Mouse (Mus musculus) B cell, adult 2 months (primary cell): ENCODE measurements around the gene Dennd4a.

Experiments used
- DNase-seq, 2 experiments: peaks; one replicate each; pipeline ENCODE4 v3.0.0; 2022

The Dennd4a gene

GRCm38 (mm10) chr9:64925771-64926170 is 114.6 kb downstream of the Dennd4a start:
- no peak for DNase-seq

- no peak for DNase-seq
Observed at GRCm38 (mm10) chr9:64926201-64926991, 115.3 kb downstream of the Dennd4a start.

DNA sequence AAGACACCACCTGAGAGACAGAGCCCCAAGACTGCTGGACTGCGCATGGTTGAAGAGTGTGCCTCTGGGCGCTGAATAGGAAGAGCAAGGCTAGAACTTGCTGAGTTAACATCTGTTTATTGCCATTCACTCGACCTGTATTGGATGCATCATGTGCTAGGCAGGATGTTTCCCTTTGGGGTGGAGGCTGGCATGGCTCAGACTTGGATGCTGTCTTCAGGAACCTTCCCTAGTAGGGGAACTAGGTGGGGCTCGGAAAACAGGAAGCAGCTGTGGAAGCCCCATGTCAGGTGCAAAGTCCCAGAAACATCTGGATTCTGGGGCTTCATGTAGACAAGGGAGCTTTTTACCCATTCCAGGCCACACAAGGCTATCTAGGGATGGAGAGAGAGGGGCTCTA is 119.1 kb downstream of the Dennd4a start:
- DNase-seq, result no peak

DNA sequence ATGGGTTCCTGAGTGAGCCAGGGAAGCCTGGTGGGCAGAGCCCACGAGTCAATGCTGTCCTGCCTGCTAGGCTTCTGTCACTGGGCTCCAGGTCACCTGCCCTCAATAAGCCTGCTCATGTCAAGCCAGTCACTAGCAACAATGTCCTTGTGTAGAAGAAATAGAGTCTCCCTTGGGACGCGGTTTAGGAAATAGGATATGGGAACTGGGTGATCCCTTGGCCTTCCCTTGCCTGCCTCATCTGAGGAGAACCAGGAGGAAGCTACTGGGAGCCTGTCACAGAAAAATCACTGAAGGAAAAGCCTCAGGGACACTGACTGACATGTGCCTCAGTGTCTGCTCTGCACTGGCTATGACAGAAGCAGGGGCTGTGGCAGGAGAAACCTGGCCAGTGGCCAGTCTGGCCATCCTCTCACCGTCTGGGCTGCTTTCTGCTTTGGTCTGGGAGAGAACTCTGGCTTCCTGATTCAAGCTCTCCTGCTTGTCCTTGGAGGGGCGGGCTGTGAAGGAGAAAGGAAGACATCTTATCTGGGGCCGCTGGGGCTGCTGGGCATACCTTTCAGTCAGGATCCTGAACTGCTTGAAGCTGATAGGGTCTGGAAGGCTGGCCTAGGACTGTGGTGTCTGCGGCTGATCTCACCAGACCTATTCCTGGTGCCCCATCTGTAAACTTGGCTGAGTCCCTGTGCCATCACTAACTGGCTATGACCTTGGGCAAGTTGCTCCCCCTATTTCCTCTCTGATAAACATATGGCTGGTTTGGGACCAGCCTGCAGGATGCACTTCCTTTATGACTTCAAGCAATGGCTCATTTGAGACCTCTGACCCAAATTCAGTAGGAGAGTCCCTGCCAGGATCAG is 120.8 kb downstream of the Dennd4a start:
- DNase-seq, result no peak

GRCm38 (mm10) chr9:64934015-64934754 is 123.0 kb downstream of the Dennd4a start:
- DNase-seq, result no peak

DNA sequence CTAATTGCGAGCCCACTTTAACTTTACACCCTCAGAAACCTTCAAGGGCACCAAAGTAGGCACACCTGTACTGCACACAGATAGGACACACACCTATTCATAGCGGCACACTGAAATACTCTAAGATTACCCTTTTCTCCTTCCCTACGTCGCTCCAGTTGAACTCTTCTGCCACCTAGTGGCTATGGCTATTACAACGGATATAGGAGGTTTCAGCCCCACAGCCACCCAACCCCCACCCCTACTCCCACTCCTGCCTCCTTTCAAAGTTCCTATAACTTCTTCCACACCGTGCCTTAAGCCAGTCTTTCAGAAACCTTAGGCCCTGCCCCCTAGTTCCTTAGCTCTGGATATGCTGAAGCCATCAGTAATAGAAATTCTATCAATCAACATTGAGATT is 125.4 kb downstream of the Dennd4a start:
- DNase-seq, result peak; percentile 77 to 80

- no peak for DNase-seq
Observed at GRCm38 (mm10) chr9:64937491-64937890, 126.4 kb downstream of the Dennd4a start.

GRCm38 (mm10) chr9:64938535-64938934 is 127.4 kb downstream of the Dennd4a start:
- DNase-seq, result no peak

- no peak for DNase-seq
Observed at GRCm38 (mm10) chr9:64939281-64939680, 128.1 kb downstream of the Dennd4a start.

- DNase-seq, result no peak
Observed at GRCm38 (mm10) chr9:64939790-64940189, 128.7 kb downstream of the Dennd4a start.

- DNase-seq, result no peak
Observed at GRCm38 (mm10) chr9:64940731-64941346, 129.7 kb downstream of the Dennd4a start.

GRCm38 (mm10) chr9:64941650-64942049 is 130.5 kb downstream of the Dennd4a start:
- DNase-seq, result no peak

GRCm38 (mm10) chr9:64943997-64944396 is 132.9 kb downstream of the Dennd4a start:
- DNase-seq, result no peak

GRCm38 (mm10) chr9:64947483-64948095 is 136.4 kb downstream of the Dennd4a start:
- DNase-seq, result no peak

DNA sequence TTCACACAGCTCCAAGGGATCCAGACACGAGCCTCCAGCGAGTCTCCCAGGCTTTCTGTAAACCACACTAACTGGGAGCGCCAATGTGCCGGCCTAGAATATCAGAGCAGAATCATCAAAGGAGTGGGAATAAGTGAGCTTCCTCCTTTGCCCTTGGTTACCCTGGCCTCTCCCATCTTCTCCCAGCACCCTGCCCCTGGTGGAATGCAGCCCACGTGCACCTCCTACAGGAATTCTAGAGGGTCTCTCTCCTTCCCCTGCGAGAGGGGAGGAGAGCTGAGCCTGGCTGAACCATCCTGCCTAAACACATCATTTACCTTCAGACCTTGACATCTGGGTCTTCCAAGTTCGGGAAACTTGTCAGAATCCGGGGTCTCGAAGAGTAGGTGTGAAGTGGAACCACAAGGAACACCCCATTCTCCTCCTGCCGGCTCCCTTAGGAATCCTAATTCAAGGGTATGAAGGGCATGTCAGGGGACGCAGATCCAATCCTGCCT is 140.1 kb downstream of the Dennd4a start, which contains the start of gene Slc24a1:
Gene Slc24a1, minus strand, starts transcription at position 447 of the 497 bp plus-strand sequence.
- DNase-seq, result no peak

GRCm38 (mm10) chr9:64952055-64952454 is 140.9 kb downstream of the Dennd4a start:
- no peak for DNase-seq

- DNase-seq, result no peak
Observed at GRCm38 (mm10) chr9:64953190-64953589, 142.1 kb downstream of the Dennd4a start.

DNA sequence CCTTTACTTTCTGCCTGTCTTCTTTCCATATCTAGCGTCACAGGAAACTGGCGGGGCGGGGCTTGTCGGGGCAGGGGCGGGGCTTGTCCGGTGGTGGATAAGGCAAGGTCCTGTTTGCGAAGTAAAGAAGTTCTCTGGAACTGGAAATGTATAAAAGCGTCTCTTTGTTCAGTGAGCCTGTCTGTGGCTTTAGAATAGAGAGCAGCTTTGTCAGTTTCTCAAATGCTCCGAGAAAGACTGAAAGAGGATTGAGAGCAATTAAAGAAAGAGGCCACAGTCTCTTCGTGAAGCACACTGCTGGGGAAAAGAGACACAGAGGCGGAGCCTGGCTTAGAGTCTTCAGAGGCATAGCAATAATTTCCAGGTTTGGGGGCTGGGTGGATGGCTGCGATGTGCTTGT is 145.2 kb downstream of the Dennd4a start:
- DNase-seq, result peak; percentile 56

DNA sequence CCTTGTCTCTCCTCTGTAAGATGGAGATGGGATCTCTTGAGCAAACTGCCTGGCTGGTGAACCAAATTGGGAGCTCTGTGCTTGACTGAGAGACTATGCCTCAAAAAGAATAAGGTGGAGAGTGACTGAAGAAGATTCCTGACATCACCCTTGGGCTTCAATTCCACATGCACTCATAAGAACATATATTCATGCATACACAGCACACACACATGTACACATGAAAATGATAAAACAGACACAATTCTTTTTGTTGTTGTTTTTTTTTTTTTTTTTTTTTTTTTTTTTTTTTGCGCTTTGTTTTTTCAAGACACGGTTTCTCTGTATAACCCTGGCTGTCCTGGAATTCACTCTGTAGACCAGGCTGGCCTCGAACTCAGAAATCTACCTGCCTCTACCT is 146.1 kb downstream of the Dennd4a start:
- no peak for DNase-seq

DNA sequence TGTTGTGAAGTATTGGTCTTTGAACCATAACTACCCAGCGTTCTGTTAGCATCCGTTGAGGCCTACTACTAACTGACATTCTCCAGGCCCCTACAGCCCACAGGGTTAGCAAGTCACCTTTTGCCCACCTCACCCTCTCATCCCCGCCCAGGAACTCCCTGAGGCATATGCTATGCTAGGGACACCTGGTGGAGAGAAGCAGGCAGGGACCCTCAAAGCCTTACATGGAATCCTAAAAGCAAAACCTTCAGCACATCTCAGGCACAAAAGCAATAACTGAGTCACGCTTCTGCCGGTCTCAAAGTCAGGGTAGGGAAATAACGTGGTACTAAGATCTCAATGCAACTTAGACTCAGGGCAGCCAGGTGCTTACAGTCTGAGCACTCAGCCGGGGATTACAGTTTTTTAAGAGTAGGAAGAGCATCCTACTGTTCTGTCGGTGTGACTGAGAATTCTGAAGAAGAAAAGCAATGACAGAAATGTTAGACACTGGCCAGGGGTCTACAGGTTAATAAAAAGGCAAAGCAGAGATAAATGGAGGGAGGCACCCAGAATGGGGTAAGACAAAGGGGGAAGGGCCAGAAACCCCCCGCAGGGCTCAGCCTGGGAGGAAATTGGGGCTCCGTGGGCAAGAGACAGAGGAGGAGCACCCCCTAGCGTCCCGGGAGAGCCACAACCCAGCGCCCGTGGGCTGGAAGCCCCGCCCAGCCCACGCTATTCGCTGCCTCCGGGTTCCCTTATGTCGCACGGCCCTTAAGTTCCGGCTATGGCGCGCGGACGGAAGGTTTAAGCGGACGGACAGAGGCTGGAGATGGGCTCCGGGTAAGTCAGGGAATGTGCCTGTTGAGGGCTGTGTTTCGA is 149.2 kb downstream of the Dennd4a start, which contains the start of gene Ints14:
Gene Ints14, plus strand, starts transcription at position 789 of the 861 bp plus-strand sequence.
- peak; percentile 97 to 98 for DNase-seq

DNA sequence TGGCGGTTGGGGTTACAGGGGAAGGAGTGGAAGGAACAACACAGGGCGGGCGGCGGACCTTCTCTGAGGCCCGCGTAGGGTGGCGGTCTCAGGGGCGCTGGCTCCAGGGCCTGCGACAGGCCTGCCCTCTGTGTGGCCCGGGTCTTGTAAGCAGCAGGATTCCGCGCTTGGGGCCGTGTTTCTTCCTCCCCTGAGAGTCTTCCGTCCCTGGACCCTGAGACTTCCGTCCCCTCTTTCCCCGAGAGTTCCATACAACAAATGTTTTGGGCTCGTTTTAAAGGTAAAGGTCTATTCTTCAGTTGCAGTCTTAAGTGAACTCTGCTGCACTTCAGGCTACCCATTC is 149.8 kb downstream of the Dennd4a start:
- no peak for DNase-seq
